Mouse (Mus musculus) activated CD4-positive, CD25-positive, alpha-beta regulatory T cell, adult 4 months (primary cell): ENCODE results near the gene Snx1. TPM values are rescaled to one million over a fixed set of nuclear protein-coding genes. Genes with fewer than 3 reads are reported as not detected.

ENCODE experiments used
- ATAC-seq: one replicate; pipeline ENCODE4 v1.8.0; 2017
- polyA plus RNA-seq, 2 experiments: library from polyadenylated mRNA; unstranded; fragments of 100-300 nt; shearing (Covaris generic); gene quantifications; one replicate each; pipeline ENCODE4 v1.2.1; 2017

The Snx1 gene
- polyA plus RNA-seq, result 10 to 100 TPM; 71.4 to 82.3 TPM

DNA sequence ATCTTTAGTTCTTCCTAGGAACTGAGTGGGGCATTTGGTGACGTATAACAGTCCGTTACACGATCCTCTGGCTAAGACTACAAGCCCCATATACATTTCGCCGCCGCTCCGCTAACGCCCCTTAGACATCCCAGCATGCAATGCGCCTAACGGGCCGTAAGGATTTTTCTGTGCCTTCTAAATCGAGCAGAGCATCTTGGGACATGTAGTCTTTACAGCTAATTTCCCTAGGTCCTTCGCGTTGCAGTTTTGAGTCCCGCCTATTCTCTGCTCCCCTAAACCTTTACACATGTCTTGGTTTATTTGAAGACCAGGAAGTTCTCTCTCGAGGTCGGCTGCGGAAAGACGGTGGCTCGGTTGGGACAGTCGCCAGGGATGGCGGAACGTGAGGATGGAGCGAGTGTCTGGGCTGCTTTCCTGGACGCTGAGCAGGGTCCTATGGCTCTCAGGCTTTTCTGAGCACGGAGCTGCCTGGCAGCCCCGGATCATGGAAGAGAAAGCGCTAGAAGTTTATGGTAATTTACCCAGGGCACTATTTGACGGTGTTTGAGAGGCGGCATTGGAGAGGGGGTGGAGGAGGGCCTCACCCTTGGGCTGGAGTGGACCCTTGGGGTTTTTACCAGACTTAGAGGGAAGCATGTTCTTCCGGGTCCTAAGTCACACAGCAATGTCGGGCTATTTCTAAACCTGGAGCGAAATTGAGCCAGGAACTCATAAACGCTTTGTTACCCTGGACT lies at the start of gene Snx1, which contains the start of gene Ciao2a:
Gene Snx1 (minus strand): TSS at position 132 of the 737 bp plus-strand sequence.
Gene Ciao2a (plus strand): TSS at position 156 of the 737 bp plus-strand sequence.
- peak; percentile 78 for ATAC-seq

- ATAC-seq, result no peak
Measured at GRCm38 (mm10) chr9:66174985-66175384, 48.6 kb upstream of the Snx1 start.

- no peak for ATAC-seq
Measured at GRCm38 (mm10) chr9:66173316-66173855, 47.0 kb upstream of the Snx1 start.

DNA sequence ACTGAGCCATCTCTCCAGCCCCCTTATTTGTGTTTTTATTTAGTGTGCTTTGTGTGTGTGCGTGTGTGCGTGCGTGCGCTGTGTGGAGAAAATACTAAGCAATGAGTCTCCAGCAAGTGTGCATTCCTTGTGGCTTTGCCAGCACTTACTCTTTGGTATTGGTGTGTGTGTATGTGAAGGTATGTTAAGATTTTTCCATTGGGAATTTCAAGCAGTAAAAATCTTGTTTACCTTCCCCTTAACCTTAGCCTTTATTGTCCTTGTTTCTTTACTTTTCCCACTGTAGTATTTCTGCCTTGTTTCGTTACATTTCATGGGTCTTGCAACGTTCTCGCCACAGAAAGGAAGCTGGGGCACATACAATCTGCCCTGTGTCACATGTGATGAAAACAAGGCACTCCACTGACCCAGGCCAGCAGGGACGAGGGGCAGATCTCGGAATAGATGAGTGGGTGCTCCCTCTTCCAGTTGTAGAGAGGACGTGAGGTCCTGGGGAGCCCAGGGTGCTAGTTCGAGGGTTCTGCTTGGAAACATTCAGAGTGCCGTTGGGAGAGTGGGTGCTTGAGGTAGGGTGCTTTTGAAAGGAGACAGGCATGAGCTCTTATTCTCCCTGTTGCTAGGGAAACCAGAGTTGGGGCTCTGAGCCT lies 45.0 kb upstream of the Snx1 start:
- no peak for ATAC-seq

- ATAC-seq, result no peak
Measured at GRCm38 (mm10) chr9:66170506-66170905, 44.1 kb upstream of the Snx1 start.

DNA sequence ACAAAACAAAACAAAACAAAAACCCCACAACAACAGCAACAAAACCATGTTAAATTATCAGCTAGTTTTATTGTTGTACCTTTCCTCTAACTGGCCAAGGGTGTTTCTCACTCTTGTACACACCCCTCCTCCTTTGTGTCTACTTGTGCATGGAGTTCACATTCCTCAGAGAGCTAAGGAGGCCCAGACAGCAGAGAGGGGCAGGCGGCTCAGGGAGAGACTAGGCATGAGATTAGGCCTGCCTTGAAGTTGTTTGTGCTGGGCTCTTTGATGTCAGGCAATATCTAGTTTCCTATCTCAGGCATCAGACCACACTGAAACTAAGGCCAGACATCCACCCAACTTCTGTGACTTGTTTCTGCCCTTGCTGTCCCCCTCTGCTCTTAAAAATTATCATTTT lies 41.8 kb upstream of the Snx1 start:
- no peak for ATAC-seq

DNA sequence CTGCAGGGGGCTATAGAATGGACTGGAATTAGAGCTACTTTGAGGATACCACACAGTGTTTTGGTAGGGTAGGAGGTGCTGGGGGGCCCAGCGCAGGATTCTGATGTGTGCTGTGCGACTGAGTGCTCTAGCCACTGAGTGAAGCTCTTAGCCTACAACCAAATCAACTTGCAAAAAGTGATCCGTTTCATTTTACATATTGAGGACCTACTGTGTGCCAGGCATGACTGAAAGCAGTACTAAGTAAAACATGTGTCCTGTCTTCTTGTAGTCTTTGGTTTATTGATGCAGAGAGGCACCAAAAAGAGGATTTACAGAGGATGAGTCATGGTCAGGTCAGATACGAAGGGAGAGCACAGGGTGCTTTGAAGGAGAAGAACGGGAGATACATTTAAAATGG lies 40.8 kb upstream of the Snx1 start:
- ATAC-seq, result no peak

DNA sequence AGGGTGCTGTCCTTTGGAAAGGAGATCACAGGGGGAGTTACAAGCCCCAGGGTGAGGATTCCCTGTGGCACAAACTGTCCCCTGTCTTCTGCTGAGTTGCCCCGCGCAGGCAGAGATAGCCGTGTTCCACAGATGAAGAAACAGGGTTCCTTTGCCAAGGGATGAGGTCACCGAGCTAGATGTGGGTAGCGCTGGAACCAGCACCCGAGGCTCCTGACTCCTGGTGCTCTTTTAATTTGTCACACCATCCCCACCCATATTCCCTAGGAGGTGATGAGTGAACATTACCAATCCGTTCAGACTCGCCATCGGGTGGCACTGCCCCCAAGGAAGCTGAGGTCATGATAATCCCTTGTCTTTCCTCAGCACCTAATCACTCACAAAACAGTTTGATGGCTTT lies 36.6 kb upstream of the Snx1 start:
- ATAC-seq, result no peak

DNA sequence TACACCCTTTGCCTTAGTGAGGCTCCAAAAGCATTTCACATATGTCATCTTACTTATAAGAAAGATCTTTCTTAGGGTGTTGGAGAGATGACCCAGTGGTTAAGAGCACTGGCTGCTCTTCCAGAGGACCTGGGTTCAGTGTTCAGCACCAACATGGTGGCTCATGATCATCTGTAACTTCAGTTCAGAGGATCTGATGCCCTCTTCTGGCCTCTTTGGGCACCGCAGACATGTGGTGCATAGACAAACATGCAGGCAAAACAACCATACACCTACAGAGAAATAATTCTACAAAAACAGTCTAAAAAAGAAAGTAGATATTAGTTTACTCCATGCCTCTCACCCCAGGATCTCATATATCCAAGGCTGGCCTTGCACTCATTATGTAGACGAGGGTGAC lies 33.8 kb upstream of the Snx1 start:
- ATAC-seq, result no peak

DNA sequence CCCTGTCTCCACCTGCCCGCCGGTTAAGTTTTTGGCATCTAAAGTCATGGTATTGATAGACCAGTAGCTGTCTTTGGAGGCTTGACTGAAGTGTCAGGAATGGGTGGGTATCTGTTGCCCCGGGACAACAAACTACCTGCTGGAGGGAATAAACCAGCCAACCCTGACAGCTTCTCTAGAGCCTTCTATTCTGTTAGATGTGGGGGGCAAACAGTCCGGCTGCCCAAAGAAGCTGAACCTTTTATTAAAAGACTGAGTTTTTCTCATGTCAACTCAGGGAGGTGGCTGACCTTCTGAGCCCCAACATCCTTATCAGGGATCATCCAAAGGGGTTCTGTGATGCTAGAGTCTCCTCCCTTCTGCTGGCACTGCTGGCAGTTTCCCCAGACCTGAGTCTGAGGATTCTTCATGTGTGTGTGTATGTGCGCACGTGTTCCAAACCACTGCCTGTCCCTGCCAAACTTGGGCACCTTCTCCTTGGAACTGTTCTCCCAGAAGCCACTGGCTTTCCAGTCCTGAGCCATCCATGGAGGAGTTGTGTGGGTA lies 32.6 kb upstream of the Snx1 start:
- ATAC-seq, result no peak

DNA sequence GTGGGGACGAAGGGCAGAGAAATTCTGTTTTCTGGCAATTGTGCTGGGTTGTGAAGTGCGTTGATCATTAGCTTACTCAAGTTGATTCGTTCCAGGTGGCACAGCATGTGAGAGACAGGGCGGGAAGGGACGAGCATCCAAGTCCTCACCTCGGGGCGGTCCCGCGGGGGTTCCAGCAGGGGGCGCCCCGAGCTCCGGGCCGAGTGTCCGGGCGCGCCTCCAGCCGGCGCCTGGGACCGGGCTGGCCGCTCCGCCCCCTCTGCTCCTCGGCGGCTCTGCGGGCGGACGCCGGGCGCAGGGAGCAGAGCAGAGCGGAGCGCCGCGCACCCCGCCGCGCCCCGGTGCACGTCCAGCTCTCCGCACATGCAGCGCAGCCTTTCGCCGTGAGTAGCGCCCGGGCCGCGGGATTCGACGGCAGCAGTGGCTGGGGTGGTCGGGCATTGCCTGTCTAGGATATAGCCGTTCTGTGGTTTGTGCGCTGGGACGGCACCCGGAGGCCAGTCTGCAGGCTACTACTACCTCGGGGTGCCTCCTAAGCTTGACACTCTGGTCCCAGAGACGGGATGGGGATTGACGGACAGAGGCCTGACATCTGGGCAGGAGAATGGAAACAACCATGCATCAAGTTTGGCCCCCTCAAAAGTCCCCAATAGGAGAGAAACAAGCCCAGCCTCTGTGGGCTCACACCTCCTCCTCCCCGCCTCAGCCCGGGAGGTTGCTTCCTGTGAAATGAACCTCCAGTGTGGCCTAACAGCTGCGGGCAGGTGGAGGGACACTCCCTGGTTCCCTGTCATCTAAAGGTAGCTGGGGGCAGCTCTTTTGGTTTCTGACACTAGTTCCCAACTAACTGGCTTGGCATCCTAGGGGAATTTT lies 31.8 kb upstream of the Snx1 start, which contains the start of gene Dapk2:
Gene Dapk2 (plus strand): TSS at position 266 of the 873 bp plus-strand sequence.
- peak; percentile 46 for ATAC-seq

DNA sequence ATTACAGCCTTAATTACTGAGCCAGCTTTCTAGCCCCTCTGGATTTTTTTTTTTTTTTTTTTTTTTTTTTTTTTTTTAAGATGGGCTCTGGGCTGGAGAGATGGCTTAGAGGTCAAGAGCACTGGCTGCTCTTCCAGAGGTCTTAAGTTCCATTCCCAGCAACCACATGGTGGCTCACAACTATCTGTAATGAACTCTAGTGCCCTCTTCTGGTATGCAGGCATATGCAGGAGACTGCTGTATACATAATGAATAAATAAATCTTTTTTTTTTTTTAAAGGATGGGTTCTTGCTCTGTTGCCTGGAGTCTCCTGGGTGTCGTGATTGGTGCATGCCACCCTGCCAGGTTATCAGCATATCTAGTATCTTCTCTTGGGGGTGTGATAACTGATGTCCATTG lies 29.1 kb upstream of the Snx1 start:
- no peak for ATAC-seq

DNA sequence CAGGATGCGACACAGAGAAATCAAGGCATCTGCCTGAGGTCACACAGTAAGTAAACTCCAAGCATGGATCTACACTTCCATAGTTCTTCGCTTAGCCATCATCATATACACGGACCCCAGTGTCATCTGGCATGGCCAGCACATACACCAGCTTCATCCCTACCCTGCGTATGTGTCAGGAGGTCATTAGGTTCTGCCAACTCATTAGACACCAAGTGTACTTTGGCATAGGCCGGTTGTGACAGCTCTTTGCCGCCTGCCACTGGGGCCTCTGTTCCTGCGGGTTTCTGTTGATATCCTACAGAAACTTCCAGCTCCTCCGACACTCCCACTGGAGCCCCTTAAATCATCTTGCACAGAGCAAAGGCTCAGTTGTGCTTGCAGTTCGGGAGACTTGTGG lies 27.6 kb upstream of the Snx1 start:
- no peak for ATAC-seq

DNA sequence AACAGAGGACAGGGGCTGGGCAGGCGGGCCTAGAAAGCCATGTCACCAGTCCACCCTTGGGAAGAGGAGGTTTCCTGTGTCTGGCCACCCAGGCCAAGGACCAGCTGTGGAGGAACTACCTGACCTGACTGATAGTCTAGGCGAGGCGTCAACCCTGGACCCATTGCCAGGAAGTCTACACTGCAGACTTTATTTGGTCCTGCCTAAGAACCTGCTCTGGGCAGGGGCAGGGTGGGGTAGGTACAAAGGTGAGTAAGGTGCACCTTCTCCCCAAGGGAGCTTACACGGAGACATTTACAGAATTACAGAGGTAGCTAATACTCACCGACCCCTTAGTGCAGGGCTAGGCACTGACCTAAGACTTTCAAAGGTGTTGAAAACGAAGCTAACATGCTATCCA lies 27.2 kb upstream of the Snx1 start:
- ATAC-seq, result no peak

DNA sequence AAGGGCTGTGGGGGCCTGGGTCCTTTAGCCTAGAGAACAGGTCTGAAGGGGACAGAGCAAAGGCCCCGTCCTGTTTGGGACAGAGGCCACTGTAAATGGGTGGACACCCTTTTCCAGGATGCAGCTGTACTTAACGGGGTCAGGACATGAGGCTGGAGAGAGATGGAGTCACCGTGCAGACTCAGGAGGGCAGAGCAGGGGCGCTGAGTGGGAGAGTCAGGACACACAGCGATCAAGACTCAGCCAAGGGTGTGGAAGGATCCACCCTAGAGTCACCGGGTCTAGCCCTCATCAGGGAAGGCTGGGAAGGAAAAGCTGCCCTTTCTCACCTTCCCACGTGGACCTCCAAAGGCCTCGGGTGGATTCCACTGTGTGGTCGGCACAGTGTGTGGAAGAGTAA lies 25.6 kb upstream of the Snx1 start:
- no peak for ATAC-seq

GRCm38 (mm10) chr9:66146141-66146540 lies 19.8 kb upstream of the Snx1 start:
- no peak for ATAC-seq

GRCm38 (mm10) chr9:66144248-66144647 lies 17.9 kb upstream of the Snx1 start:
- peak; percentile 32 for ATAC-seq

DNA sequence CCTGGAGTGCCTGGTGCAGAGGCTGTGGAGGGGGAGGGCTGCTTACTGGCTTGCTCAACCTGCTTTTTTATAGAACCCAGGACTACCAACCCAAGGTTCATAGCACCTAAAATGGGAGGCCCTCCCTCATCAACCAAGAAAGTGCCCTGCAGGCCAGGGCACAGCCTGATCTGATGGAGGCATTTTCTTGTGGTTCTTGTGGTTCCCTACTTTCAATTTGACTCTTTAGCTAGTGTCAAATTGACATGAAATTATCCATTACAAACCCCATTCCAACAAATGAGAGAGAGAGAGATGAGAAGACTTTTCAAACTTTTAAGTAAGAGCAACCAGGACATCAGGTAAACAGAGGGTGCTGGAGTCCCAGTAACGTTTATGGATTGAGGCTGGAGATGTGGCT lies 15.9 kb upstream of the Snx1 start:
- no peak for ATAC-seq

- no peak for ATAC-seq
Measured at GRCm38 (mm10) chr9:66138193-66138592, 11.8 kb upstream of the Snx1 start.

GRCm38 (mm10) chr9:66135967-66136366 lies 9.6 kb upstream of the Snx1 start:
- no peak for ATAC-seq

GRCm38 (mm10) chr9:66131466-66131865 lies 5.1 kb upstream of the Snx1 start:
- no peak for ATAC-seq

- no peak for ATAC-seq
Measured at GRCm38 (mm10) chr9:66127884-66128283, 1.5 kb upstream of the Snx1 start.

- no peak for ATAC-seq
Measured at GRCm38 (mm10) chr9:66127193-66127546, 783 bp upstream of the Snx1 start.
